Mouse (Mus musculus): ENCODE data around the gene Ice2.

Ice2 gene

DNA sequence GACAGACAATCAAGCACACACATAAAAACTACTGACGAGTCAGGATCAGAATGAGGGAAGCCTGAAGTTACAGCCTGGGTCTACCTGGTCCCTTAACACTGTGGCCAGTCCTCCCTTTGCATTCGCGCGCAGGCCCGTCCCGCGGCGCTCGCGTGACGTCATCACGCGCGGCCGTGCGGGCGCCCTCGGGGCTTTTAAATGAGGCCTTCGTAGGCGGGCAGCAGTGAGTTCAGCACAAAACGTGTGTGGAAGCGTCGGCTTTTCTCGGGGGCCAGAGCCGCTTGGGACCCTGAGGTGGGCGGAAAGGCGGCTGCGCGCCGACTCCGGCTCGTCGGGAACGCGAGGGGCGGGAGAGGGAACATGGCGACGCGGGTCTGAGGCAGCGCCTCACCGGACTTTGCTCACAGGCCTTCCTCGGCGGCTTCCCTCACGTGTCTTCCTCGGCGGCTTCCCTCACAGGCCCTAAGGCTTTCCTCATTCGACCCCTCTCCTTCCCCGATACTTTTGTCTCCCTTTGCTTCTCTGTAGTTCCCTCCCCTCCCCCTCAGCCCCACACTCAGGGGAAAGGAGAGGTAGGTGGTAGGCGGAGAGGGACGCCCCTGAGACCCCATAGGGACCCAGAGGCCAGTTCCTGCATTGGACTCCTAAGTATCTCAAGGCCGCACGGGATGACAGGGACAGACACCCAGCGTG lies at the start of gene Ice2:
Gene Ice2 (plus strand): TSS at position 147 of the 693 bp plus-strand sequence.
- in situ Hi-C loops (cut with MboI, MseI): no loop called here

DNA sequence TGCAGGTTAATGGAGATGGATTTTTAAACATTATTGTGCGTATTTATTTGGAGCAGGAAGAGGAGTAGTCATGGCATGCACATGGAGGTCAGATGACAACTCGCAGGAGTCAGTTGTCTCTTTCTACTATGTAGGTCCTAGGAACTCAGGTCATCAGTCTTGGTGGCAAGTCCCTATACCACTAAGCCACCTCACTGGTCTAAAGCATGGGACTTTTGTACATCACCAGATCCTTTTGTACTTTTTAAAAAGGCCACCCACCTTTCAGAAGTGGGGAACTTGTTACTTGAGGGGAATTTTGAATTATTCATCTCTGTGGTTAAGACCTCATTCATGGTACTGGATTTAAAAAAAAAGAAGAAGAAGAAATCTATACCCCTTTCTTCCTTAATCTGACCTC lies 48.2 kb upstream of the Ice2 start:
- in situ Hi-C loops (cut with MboI, MseI): loop anchor here (5.0 kb wide), 1 partner anchor 37 kb away; no protein-coding TSS in a partner anchor

- in situ Hi-C loops (cut with MboI, MseI): no loop called here
Observed at GRCm38 (mm10) chr9:69354228-69354627, 43.5 kb upstream of the Ice2 start.

- in situ Hi-C loops (cut with MboI, MseI): no loop called here
Observed at GRCm38 (mm10) chr9:69357834-69358233, 39.9 kb upstream of the Ice2 start.

DNA sequence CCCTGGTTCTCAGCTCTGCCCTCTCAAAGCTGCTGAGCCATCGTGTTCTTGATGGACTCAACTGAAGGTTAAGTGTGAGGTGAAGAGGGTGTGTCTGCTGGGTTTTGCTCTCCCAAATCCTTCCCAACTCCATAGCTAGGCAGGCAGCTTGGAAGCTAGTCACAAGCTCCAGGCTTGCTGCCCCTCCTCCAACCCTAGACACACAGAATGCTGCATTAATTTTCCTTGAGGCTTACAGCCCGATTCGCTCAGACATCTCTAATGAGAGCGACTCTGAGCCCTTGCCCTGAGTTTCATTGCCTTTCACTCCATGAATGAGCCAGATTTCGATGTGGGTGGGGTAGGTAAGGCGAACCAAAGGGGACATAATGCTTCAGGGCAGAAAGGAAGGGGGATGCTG lies 38.9 kb upstream of the Ice2 start:
- in situ Hi-C loops (cut with MboI, MseI): no loop called here

- in situ Hi-C loops (cut with MboI, MseI): no loop called here
Observed at GRCm38 (mm10) chr9:69361951-69362445, 35.7 kb upstream of the Ice2 start.

DNA sequence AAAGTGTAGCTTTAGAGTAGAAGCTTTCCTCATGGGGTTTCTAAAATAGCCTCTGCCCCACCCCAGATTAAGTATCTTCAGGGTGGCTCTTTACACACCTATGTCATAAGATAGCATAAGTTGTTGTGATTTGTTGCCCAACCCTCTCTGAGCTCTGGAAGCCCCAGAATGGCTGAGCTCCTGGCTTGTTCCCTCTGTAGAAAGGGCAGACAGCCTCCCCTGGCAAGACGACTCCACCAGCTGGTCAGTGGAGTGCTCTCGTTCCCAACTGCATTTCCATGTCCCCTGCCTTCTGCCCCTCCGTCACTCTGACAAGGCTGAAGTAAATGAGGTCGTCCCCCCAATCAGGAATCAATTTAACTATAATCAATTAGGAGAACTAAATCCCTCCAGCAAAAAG lies 34.9 kb upstream of the Ice2 start:
- in situ Hi-C loops (cut with MboI, MseI): no loop called here

DNA sequence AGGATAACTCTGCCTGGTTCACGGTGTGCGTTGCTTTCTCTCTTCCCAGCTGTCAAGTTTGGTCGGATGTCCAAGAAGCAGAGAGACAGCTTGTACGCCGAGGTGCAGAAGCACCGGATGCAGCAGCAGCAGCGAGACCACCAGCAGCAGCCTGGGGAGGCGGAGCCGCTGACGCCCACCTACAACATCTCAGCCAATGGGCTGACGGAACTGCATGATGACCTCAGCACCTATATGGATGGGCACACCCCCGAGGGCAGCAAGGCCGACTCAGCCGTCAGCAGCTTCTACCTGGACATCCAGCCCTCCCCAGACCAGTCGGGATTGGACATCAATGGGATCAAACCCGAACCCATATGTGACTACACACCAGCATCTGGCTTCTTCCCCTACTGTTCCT lies 33.6 kb upstream of the Ice2 start:
- in situ Hi-C loops (cut with MboI, MseI): no loop called here

- in situ Hi-C loops (cut with MboI, MseI): loop anchor here (5.0 kb wide), 1 partner anchor 120 kb away; no protein-coding TSS in a partner anchor
Observed at GRCm38 (mm10) chr9:69367055-69367454, 30.7 kb upstream of the Ice2 start.

- in situ Hi-C loops (cut with MboI, MseI): loop anchor here (5.0 kb wide), 1 partner anchor 119 kb away; no protein-coding TSS in a partner anchor
Observed at GRCm38 (mm10) chr9:69368071-69368470, 29.6 kb upstream of the Ice2 start.

DNA sequence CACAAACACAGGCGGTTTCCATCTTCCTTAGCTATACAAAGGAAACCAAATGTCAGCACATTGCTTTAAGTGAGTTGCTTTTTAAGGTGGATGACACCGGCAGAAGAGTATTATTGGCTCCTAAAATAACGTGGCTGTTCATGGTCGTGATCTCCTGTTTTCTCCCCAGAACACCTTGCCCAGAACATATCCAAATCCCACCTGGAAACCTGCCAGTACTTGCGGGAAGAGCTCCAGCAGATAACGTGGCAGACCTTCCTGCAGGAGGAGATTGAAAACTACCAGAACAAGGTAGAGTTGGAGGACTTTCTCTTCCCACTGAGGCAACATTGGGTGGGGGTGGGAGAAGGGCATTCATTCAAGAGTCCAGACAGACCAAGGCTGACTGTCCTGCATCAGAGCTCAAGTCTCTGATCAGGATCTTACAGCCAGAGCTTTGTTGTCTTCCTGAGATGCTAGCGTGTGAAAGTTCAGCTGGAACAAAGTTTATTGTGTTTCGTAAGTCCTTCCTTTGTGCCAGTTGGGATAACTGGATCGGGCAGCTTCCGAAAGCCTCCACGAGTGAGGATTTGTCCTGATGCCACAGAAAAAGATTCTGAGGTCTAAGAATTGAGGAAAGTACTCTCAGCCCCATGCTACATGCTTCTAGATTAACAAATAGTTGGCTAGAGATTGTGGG lies 26.5 kb upstream of the Ice2 start:
- in situ Hi-C loops (cut with MboI, MseI): no loop called here

GRCm38 (mm10) chr9:69372871-69373270 lies 24.8 kb upstream of the Ice2 start:
- in situ Hi-C loops (cut with MboI, MseI): no loop called here

DNA sequence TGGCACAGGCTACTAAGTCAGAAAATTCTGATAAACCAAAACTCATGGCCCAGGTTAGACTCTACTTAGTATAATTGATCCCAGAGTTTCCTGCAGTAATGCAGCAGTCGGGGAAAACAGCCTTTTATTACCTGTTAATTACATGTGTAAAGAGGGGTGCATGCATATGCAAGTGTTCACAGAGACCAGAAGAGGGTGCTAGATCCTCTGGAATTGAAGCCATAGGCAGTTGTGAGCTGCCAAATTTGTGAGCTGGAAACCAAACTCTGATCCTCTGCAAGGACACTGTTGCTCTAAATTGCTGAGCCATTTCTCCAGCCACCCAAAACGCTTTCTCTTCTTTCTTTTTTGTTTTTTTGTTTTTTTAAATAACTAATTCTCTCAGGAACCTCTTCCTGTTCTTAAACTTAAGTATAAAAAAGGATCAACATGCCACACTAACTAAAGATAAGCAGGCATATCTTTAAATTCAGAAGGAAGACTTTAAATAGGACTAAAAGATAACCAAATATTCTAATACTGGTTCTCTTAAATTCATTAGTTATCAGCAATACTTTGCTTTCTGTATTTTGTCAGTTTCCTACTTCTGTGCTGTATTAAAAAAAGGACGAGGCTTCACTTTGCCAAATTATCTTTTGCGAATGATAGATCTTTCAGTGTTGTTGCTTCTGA lies 20.6 kb upstream of the Ice2 start:
- in situ Hi-C loops (cut with MboI, MseI): no loop called here

DNA sequence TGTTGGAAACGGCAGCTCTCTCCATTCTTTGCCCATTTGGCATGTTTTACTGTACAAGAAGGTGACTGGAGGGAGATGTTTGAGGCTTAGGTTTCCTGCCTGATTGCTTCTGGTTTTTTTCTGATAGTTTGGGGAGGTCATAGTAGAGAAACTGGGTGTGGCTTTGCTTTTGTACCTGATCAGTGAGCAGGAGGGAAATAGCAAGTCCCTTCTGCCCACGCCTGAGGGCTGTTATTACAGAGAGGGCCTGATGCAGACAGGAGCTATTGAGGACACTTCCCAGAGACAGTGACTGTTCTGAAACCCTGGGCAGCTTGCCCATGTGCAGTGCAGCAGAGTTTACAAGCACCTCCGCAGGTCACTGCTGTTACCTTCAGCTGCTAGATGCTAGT lies 20.1 kb upstream of the Ice2 start:
- in situ Hi-C loops (cut with MboI, MseI): no loop called here

DNA sequence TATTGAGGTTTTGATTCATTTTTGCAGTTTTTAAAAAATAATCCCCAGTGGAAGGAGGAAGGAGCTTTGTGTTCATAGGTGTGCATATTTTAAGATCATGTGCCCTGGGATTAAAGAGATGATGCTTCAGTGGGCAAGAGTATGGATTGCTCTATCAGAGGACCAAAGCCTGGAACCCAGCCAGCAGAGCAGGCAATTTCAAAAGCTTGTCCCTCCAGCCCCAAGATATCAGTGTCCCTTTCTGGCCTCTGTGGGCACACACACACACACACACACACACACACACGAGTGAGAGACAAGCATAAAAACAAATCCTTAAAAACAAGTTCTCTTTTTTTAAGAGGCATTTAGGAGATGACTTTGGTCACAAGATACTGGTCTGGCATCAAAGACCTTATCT lies 17.2 kb upstream of the Ice2 start:
- in situ Hi-C loops (cut with MboI, MseI): no loop called here

DNA sequence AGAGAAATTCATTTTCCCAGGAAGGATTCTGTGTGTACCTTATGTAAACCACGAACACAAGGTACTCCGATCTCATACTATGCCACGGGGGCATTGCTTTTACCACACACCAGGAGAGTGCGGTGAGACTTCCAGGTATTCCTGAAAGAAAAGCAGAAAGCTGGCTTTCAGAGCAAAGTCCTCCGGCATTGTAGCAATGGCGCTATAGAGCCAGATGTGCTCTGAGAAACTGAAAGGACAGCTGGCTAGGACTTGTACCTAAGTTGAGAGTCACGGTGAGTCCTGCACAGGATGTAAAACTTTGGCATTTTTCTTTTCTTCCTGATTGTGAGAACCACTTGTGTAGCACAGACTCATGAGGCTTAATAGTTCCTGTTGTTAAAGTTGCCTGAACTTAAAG lies 16.0 kb upstream of the Ice2 start:
- in situ Hi-C loops (cut with MboI, MseI): no loop called here

DNA sequence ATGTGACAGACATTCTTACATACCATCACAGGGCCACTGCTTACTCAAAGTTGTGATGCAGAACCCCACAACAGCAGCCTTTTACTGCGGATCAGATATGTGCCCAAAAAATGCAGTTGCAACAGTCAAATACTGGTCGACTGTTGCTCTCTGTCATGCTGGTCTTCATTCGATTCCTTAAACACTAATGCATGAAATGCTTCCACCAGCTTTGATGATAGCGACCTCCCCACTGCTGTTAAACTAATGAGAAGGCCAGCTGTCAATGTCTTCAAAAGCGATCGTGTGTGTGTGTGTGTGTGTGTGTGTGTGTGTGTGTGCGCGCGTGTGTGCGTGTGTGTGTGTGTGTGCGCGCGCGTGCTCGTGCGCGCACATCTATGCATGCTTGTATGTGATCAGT lies 13.2 kb upstream of the Ice2 start:
- in situ Hi-C loops (cut with MboI, MseI): no loop called here

DNA sequence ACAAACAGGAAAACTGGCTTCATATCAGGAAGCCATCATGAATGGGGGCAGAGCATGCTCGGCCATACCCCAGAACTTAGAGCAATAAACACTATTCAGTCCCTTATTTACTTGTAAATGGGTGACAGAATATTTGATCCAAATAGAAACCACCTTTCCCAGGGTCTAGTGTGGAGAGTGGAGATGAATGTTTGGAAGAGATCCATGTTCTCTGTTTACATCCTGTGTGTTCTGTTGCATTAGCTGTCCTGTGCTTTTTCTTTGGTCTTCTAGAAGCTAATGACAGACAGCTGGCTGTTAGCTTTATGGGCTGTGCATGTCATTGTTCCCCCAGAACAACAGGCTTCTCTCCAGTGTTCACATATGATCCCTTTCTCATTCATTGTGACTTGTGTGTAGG lies 12.8 kb upstream of the Ice2 start:
- in situ Hi-C loops (cut with MboI, MseI): no loop called here

- in situ Hi-C loops (cut with MboI, MseI): no loop called here
Observed at GRCm38 (mm10) chr9:69387296-69387695, 10.4 kb upstream of the Ice2 start.

GRCm38 (mm10) chr9:69390631-69391030 lies 7.1 kb upstream of the Ice2 start:
- in situ Hi-C loops (cut with MboI, MseI): no loop called here

GRCm38 (mm10) chr9:69394234-69394633 lies 3.5 kb upstream of the Ice2 start:
- in situ Hi-C loops (cut with MboI, MseI): no loop called here

- in situ Hi-C loops (cut with MboI, MseI): no loop called here
Observed at GRCm38 (mm10) chr9:69397432-69397759, 310 bp upstream of the Ice2 start.

DNA sequence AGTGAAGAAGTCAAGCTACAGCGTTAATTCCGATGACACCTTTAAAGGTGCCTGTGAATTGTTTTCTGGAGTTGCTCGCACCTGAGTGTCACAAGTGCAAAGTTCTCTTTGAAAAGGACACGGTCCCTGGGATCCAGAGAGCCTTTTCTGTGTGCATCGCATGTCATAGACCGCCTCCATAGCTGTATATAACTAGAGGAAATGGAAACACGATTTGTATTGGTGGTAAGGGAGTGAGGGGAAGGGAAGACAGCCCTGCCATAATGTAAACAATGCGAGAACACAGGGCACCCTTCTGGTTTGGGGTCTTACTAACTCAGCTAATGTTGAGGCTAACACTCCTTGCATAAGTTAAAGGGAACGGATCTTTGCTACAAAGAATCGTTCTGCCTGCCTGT lies 746 bp downstream of the Ice2 start:
- in situ Hi-C loops (cut with MboI, MseI): no loop called here

Measured in T-helper 2 cell (primary cell).